9 mouse cellular contexts compared by ENCODE assay signal in the genomic region with DNA sequence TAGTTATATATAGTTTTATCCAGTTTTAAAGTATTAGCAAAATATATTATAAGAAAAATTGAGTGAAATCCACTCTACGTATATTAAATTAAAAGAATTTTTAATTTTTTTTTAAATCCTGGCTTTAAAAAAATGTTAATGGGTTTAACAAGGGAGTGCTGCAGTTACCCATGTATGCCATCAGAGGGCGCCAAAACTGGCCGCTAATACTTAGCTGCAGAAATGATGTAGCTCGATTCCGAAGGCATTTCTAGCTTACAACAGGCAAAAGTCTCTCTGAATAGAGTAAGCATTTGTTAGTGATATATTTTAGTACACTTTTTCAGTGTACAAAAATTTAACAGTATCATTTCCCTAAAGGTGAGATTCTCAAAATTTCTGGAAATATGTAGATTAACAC.
A peak's percentile ranks its signal among the peaks of the same experiment; 100 is the strongest.
DNase-seq lines count a peak whose midpoint lies in the region; TF ChIP-seq lines count a peak whose summit lies in the region.
"Had no signal": no experiment of that assay in that cellular context is flagged by ENCODE, and none has a peak within 500 bp of the region (broad histone marks: within the 10 kb centered on the region; RNA-seq: fewer than 3 reads in every experiment).

No protein-coding gene starts in this region.

- WGBS in thymus, adult 2 months: 10% methylated on average over 5 of the region's 5 CpGs

- peak; percentile 22 for DNase-seq in adrenal gland, postnatal 10 days
- no peak for DNase-seq in adrenal gland, postnatal 25 days
- DNase-seq in layer of hippocampus, adult 2 months (ENCODE audit: low spot score in 2 of 2): peak; percentile 12 to 33
- no peak for DNase-seq in layer of hippocampus, adult 9-10 months (ENCODE audit: low spot score)
- peak; percentile 13 for DNase-seq in embryo, embryonic 9.5 days (ENCODE audit: extremely low spot score)
- DNase-seq in skeletal muscle tissue, adult 2 months (ENCODE audit: low read depth, low spot score): peak; percentile 7
- DNase-seq in thymus, adult 2 months: no peak

- no peak for TF ChIP-seq EP300 in ES-Bruce4 (IDR thresholded peaks at IDR 0.05; ENCODE audit: insufficient read depth, low read depth, low read length)

- H3K9ac ChIP-seq in ES-Bruce4 (ENCODE audit: low read depth, poor library complexity, severe bottlenecking): no peak overlapping the region
- H3K9ac ChIP-seq: lung, embryonic 15.5 days had no signal

- H3K36me3 ChIP-seq in ES-Bruce4 (ENCODE audit: control insufficient read depth, insufficient read depth, low read length, poor library complexity, severe bottlenecking): no peaks in the 10 kb centered on the region
- H3K36me3 ChIP-seq in thymus, adult 2 months (ENCODE audit: control insufficient read depth, insufficient read depth, low read length): no peaks in the 10 kb centered on the region
- H3K36me3 ChIP-seq: lung, embryonic 15.5 days had no signal

- no peak overlapping the region for H3K27ac ChIP-seq in layer of hippocampus, adult 2 months
- H3K27ac ChIP-seq in ES-Bruce4 (ENCODE audit: insufficient read depth, low read length): no peak overlapping the region
- H3K27ac ChIP-seq in thymus, adult 2 months (ENCODE audit: control insufficient read depth, insufficient read depth, low read length): no peak overlapping the region
- H3K27ac ChIP-seq: lung, embryonic 15.5 days had no signal

- no peak for TF ChIP-seq POLR2A in ES-Bruce4 (IDR thresholded peaks at IDR 0.05; ENCODE audit: insufficient read depth, low read length)
- TF ChIP-seq POLR2A in thymus, adult 2 months (IDR thresholded peaks at IDR 0.05; ENCODE audit: control insufficient read depth, extremely low read depth, insufficient read depth, low read length, poor library complexity): no peak

- no peak overlapping the region for H3K4me3 ChIP-seq in layer of hippocampus, adult 2 months
- H3K4me3 ChIP-seq in ES-Bruce4 (ENCODE audit: low read depth, low read length): no peak overlapping the region
- no peak overlapping the region for H3K4me3 ChIP-seq in thymus, adult 2 months (ENCODE audit: control insufficient read depth, insufficient read depth, low read length)
- H3K4me3 ChIP-seq: lung, embryonic 15.5 days had no signal

- no peaks in the 10 kb centered on the region for H3K4me1 ChIP-seq in ES-Bruce4 (ENCODE audit: control insufficient read depth, insufficient read depth, low read length)
- H3K4me1 ChIP-seq in thymus, adult 2 months (replicated peaks; ENCODE audit: control insufficient read depth, insufficient read depth, low read length): no peaks in the 10 kb centered on the region
- H3K4me1 ChIP-seq: lung, embryonic 15.5 days had no signal

- no peaks in the 10 kb centered on the region for H3K9me3 ChIP-seq in ES-Bruce4 (replicated peaks; ENCODE audit: control insufficient read depth, insufficient read depth, low read length, poor library complexity, severe bottlenecking)
- H3K9me3 ChIP-seq: lung, embryonic 15.5 days had no signal

- no peaks in the 10 kb centered on the region for H3K27me3 ChIP-seq in ES-Bruce4 (ENCODE audit: control insufficient read depth, insufficient read depth, low read length, poor library complexity, severe bottlenecking)
- no peaks in the 10 kb centered on the region for H3K27me3 ChIP-seq in thymus, adult 2 months (ENCODE audit: control insufficient read depth, insufficient read depth, low read length)
- H3K27me3 ChIP-seq: lung, embryonic 15.5 days had no signal

- peak; percentile 89 for TF ChIP-seq CTCF in layer of hippocampus, adult 2 months (conservative IDR thresholded peaks at IDR 0.05)
- TF ChIP-seq CTCF in ES-Bruce4 (IDR thresholded peaks at IDR 0.05; ENCODE audit: low read depth, low read length): peak; percentile 5
- TF ChIP-seq CTCF in thymus, adult 2 months (IDR thresholded peaks at IDR 0.05; ENCODE audit: borderline replicate concordance, control insufficient read depth, extremely low read depth, insufficient read depth, low read length, poor library complexity): no peak

Comparison
In these comparisons a context has a peak if more than half of its experiments do, and no peak if none do; other contexts are left out.
1. DNase-seq: peak in adrenal gland, postnatal 10 days (single experiment), layer of hippocampus, adult 2 months (2 of 2), embryo, embryonic 9.5 days (single experiment) and skeletal muscle tissue, adult 2 months (single experiment); none in adrenal gland, postnatal 25 days (single experiment), layer of hippocampus, adult 9-10 months (single experiment) and thymus, adult 2 months (single experiment).